Mouse (Mus musculus) testis, adult 10 weeks (tissue): ENCODE data around the gene Tmprss5. TPM values are rescaled to one million over a fixed set of nuclear protein-coding genes. Genes with fewer than 3 reads are reported as not detected.

Source experiments
- polyA plus RNA-seq: library from polyadenylated mRNA; stranded (reverse); fragments of 350-450 nt; fragmentation: Illumina TruSeq; extraction: RNeasy Lipid Tissue Mini Kit (QIAGEN cat#74804); gene quantifications from one replicate; pipeline ENCODE4 v1.2.3, GENCODE M21; 2014; ENCODE audit warnings: low read depth, low replicate concordance

Tmprss5 gene
- not detected for polyA plus RNA-seq

DNA sequence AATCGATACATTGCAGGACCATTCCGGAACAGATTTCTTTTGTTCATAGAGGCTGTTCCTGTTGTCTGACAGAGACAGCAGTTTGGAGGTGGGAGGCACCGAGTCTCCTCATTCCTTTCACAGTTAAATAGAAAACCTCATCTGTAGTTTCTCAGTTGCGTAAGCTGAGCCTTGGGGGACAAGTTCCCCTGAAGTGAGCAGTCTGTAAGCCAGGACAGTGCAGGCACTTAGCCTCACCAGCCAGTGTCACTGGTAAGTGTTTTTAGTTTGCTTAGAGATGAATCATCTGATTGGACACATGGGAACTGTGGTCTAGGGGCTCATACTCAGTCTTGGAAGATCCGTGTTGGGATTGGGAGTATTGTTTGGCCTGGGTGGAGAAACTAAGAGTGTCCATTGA, at the start of gene Tmprss5:
Tmprss5 (plus strand) TSS at position 154 of the 400 bp plus-strand sequence.

GRCm38 (mm10) chr9:49055333-49056205, 25.5 kb upstream of the Tmprss5 start, which contains the start of gene Zw10:
TSS of gene Zw10 (plus strand) at chr9:49055613.

Other genes with a start within 250 kb of the Tmprss5 start
- 0.97 TPM for gene Zbtb16, start 245.0 kb upstream of the Tmprss5 start, polyA plus RNA-seq
- 0.39 TPM for gene Htr3a, start 170.2 kb upstream of the Tmprss5 start, polyA plus RNA-seq
- gene Htr3b, start 116.3 kb upstream of the Tmprss5 start, polyA plus RNA-seq = 0.15 TPM
- gene Usp28, start 95.9 kb upstream of the Tmprss5 start, polyA plus RNA-seq = 17.9 TPM
- 28.1 TPM for gene Zw10, start 25.6 kb upstream of the Tmprss5 start, polyA plus RNA-seq
- gene Gm4894, start 169.3 kb downstream of the Tmprss5 start, polyA plus RNA-seq = not detected